Mouse (Mus musculus) embryonic fibroblast, embryonic 13.5 days (primary cell): ENCODE measurements around the gene Accs.

Source experiments
- CTCF ChIP-seq: IDR thresholded peaks from 2 replicates; pipeline ENCODE4 v1.5.1; 2011; ENCODE audit warnings: mild to moderate bottlenecking, control low read depth, low read length, moderate library complexity, borderline replicate concordance; ENCODE audit not compliant: insufficient read depth
- POLR2A ChIP-seq: IDR thresholded peaks from 2 replicates; pipeline ENCODE4 v1.6.1; 2011; ENCODE audit warnings: low read depth, mild to moderate bottlenecking, control low read depth, low read length, moderate library complexity

DNA sequence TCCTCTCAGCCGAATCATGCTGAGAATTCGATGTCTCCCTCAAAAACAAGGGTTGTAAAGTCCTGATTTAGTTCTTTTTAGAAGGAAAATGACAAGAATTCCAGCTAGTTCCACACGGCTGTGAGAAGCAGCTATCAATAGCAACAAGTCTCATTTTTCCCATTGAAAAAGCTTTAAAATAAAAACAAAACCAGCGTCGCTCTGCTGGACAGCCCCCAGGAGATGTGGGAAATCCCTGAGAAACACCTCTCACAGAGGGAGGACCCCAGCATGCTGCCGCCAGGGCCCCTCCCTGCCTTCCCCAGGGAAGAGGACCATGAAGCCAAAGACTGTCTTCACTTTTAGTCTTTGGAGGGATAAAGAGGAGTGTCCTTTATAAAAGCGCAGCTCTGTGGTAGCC lies 48.6 kb downstream of the Accs start:
- TF ChIP-seq POLR2A (no peak), CTCF (no peak)
